7 mouse cellular contexts compared by ENCODE assay signal in the genomic region with DNA sequence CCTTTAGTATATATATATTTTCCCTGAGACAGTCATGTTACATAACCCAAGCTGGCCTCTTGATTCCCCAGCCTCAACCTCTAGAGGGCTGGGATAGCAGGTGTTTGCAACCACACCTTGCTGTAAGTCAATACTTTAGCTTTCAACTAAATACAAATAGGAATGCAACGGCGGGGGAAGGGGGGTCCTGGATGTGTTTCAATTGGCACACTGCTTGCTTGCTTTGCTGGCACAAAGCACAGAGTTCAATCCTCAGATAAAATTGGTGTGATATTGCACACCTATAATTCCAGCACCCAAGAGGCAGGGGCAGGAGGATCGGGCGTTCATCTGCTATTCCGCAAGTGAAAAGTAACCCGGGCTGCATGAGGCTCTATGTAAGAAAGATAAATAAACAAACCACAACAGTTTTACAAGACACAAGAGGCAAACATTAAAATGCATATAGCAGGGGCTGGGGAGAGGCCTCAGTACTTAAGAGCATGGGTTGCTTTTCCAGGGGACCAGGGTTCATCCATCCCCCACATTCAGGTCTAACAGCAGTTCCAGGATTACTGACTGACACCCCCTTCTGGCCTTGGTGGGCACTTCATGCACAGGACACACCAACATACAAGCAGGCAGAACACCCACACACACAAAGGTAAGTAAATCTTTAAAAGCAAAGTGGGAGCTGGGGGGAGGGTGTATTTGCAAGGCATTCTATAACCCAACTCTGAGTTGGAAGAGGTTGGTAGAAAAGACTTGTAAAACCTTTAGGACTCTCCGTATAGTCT. TPM values are rescaled to one million over a fixed set of nuclear protein-coding genes. Genes with fewer than 3 reads are reported as not detected.
DNase-seq lines count a peak whose midpoint lies in the region; ATAC-seq lines count a peak whose summit lies in the region.

No protein-coding gene starts in this region.

- DNase-seq in kidney, adult 18-20 months, result peak; percentile 70
- DNase-seq in ES-CJ7 (ENCODE audit: low read depth, low spot score), result peak; percentile 76
- DNase-seq in c-Kit-positive CD71-negative TER-119-negative erythroid progenitor cells, embryonic 14.5 days (ENCODE audit: low read depth), result peak; percentile 35
- no peak for DNase-seq in limb, embryonic 10.5 days (ENCODE audit: low spot score)

- WGBS in kidney, embryonic 14.5 days, result 76% methylated on average over 7 of the region's 7 CpGs
- WGBS in neural tube, embryonic 15.5 days, result 89% methylated on average over 7 of the region's 7 CpGs
- WGBS in limb, embryonic 10.5 days, result 93% methylated on average over 7 of the region's 7 CpGs

- peaks cover 11% of the 10 kb centered on the region; the same call in 1 of the 2 replicates for H3K4me1 ChIP-seq in kidney, embryonic 14.5 days (ENCODE audit: control insufficient read depth, insufficient read depth, low read length)
- H3K4me1 ChIP-seq in neural tube, embryonic 15.5 days, result peaks cover 53% of the 10 kb centered on the region
- peaks cover 44% of the 10 kb centered on the region for H3K4me1 ChIP-seq in limb, embryonic 10.5 days

- H3K4me2 ChIP-seq in kidney, embryonic 14.5 days (replicated peaks; ENCODE audit: low read depth, low read length), result no peak overlapping the region
- no peak overlapping the region for H3K4me2 ChIP-seq in neural tube, embryonic 15.5 days

- H3K4me3 ChIP-seq in kidney, embryonic 14.5 days (ENCODE audit: low read length), result no peak overlapping the region
- H3K4me3 ChIP-seq in neural tube, embryonic 15.5 days (replicated peaks), result no peak overlapping the region
- H3K4me3 ChIP-seq in limb, embryonic 10.5 days, result no peak overlapping the region

- H3K9me3 ChIP-seq in kidney, embryonic 14.5 days (ENCODE audit: control insufficient read depth, low read length), result no peaks in the 10 kb centered on the region
- no peaks in the 10 kb centered on the region for H3K9me3 ChIP-seq in neural tube, embryonic 15.5 days (replicated peaks)
- H3K9me3 ChIP-seq in limb, embryonic 10.5 days (replicated peaks), result no peaks in the 10 kb centered on the region

- no peak overlapping the region for H3K9ac ChIP-seq in kidney, embryonic 14.5 days (ENCODE audit: low read depth, low read length)
- H3K9ac ChIP-seq in neural tube, embryonic 15.5 days (replicated peaks), result no peak overlapping the region

- H3K27ac ChIP-seq in kidney, embryonic 14.5 days (ENCODE audit: low read depth, low read length), result no peak overlapping the region
- H3K27ac ChIP-seq in neural tube, embryonic 15.5 days (replicated peaks), result no peak overlapping the region
- no peak overlapping the region for H3K27ac ChIP-seq in limb, embryonic 10.5 days

- H3K27me3 ChIP-seq in kidney, embryonic 14.5 days (ENCODE audit: control insufficient read depth, insufficient read depth, low read length), result no peaks in the 10 kb centered on the region
- H3K27me3 ChIP-seq in neural tube, embryonic 15.5 days (replicated peaks), result no peaks in the 10 kb centered on the region
- H3K27me3 ChIP-seq in limb, embryonic 10.5 days (ENCODE audit: low read depth, poor library complexity, severe bottlenecking), result no peaks in the 10 kb centered on the region

- no peak for ATAC-seq in kidney, embryonic 14.5 days (ENCODE audit: low FRiP score, low TSS enrichment)
- peak; percentile 32; the same call in 1 of the 2 replicates for ATAC-seq in megakaryocyte-erythroid progenitor cell, adult 5-6 weeks (replicated peaks; ENCODE audit: low FRiP score, low TSS enrichment, poor library complexity, severe bottlenecking)
- no peak for ATAC-seq in neural tube, embryonic 15.5 days (ENCODE audit: low FRiP score)

- no peaks in the 10 kb centered on the region for H3K36me3 ChIP-seq in kidney, embryonic 14.5 days (ENCODE audit: control insufficient read depth, insufficient read depth, low read length)
- no peaks in the 10 kb centered on the region for H3K36me3 ChIP-seq in neural tube, embryonic 15.5 days
- H3K36me3 ChIP-seq in limb, embryonic 10.5 days, result no peaks in the 10 kb centered on the region

RNA-seq across cellular contexts. Expression of a gene that starts 2.5 kb away (rescaled TPM):
- 111 and 130 TPM in 2 replicates for polyA plus RNA-seq in kidney, embryonic 14.5 days (2014; fragmentation: Nextera tagmentation; extraction: Ambion mirVana)
- total RNA-seq in megakaryocyte-erythroid progenitor cell, adult 5-6 weeks (2014; fragmentation: Nextera tagmentation), result 65.6 and 69.4 TPM in 2 replicates
- total RNA-seq in megakaryocyte-erythroid progenitor cell, adult 5-6 weeks (2017), result 19.8 and 20.6 TPM in 2 replicates
- 286 and 340 TPM in 2 replicates for polyA plus RNA-seq in neural tube, embryonic 15.5 days (2015; fragmentation: Nextera tagmentation; extraction: Ambion mirVana)
- polyA plus RNA-seq in limb, embryonic 10.5 days (2016; fragmentation: Nextera tagmentation; extraction: Ambion mirVana), result 112 and 125 TPM in 2 replicates

RNA-seq across cellular contexts. Expression of a gene that starts 5.3 kb away (rescaled TPM):
- polyA plus RNA-seq in kidney, embryonic 14.5 days (2014; fragmentation: Nextera tagmentation; extraction: Ambion mirVana), result 10.5 and 22.0 TPM in 2 replicates
- total RNA-seq in megakaryocyte-erythroid progenitor cell, adult 5-6 weeks (2014; fragmentation: Nextera tagmentation), result 26.2 and 37.2 TPM in 2 replicates
- 42.3 and 49.0 TPM in 2 replicates for total RNA-seq in megakaryocyte-erythroid progenitor cell, adult 5-6 weeks (2017)
- polyA plus RNA-seq in neural tube, embryonic 15.5 days (2015; fragmentation: Nextera tagmentation; extraction: Ambion mirVana), result 14.9 and 15.3 TPM in 2 replicates
- 18.3 and 19.6 TPM in 2 replicates for polyA plus RNA-seq in limb, embryonic 10.5 days (2016; fragmentation: Nextera tagmentation; extraction: Ambion mirVana)

RNA-seq across cellular contexts. Expression of a gene that starts 57.2 kb away (rescaled TPM):
- polyA plus RNA-seq in kidney, embryonic 14.5 days (2014; fragmentation: Nextera tagmentation; extraction: Ambion mirVana), result 81.7 and 83.1 TPM in 2 replicates
- 21.4 and 24.8 TPM in 2 replicates for total RNA-seq in megakaryocyte-erythroid progenitor cell, adult 5-6 weeks (2014; fragmentation: Nextera tagmentation)
- total RNA-seq in megakaryocyte-erythroid progenitor cell, adult 5-6 weeks (2017), result 7.8 and 12.4 TPM in 2 replicates
- 135 and 151 TPM in 2 replicates for polyA plus RNA-seq in neural tube, embryonic 15.5 days (2015; fragmentation: Nextera tagmentation; extraction: Ambion mirVana)
- polyA plus RNA-seq in limb, embryonic 10.5 days (2016; fragmentation: Nextera tagmentation; extraction: Ambion mirVana), result 86.7 and 94.2 TPM in 2 replicates
